Mouse (Mus musculus) thymus, adult 2 months (tissue): ENCODE measurements around the gene Ric1. TPM values are rescaled to one million over a fixed set of nuclear protein-coding genes. Genes with fewer than 3 reads are reported as not detected.
"Not testable (repeated sequence)": the region's sequence is repeated elsewhere in the genome, so short reads cannot be mapped to it uniquely, and the experiment has no call there.

Experiments
- DNase-seq: peaks from one replicate; pipeline ENCODE4 v3.0.0; 2021
- H3K27ac ChIP-seq: fragments of 200-500 bp; 2 replicates; pipeline ENCODE4 v1.5.1; 2012; ENCODE audit warnings: low read length, control low read depth; ENCODE audit not compliant: control insufficient read depth, insufficient read depth
- H3K27me3 ChIP-seq: fragments of 200-500 bp; 2 replicates; pipeline ENCODE4 v1.6.1; 2012; ENCODE audit warnings: mild to moderate bottlenecking, low read length, moderate library complexity, mixed read lengths; ENCODE audit not compliant: control insufficient read depth, insufficient read depth
- H3K36me3 ChIP-seq: fragments of 200-500 bp; 2 replicates; pipeline ENCODE4 v1.6.1; 2012; ENCODE audit warnings: mild to moderate bottlenecking, low read length, moderate library complexity; ENCODE audit not compliant: control insufficient read depth, insufficient read depth
- H3K4me1 ChIP-seq: fragments of 200-500 bp; replicated peaks from 2 replicates; pipeline ENCODE4 v1.6.1; 2012; ENCODE audit warnings: low read length; ENCODE audit not compliant: control insufficient read depth, insufficient read depth
- H3K4me3 ChIP-seq: fragments of 200-500 bp; 2 replicates; pipeline ENCODE4 v1.5.1; 2012; ENCODE audit warnings: mild to moderate bottlenecking, low read length, control low read depth, moderate library complexity; ENCODE audit not compliant: control insufficient read depth, insufficient read depth
- CTCF ChIP-seq: fragments of 200-500 bp; IDR thresholded peaks from 2 replicates; pipeline ENCODE4 v1.5.1; 2012; ENCODE audit warnings: mild to moderate bottlenecking, control low read depth, low read length, moderate library complexity, borderline replicate concordance; ENCODE audit not compliant: control insufficient read depth, poor library complexity, insufficient read depth; ENCODE audit errors: extremely low read depth
- POLR2A ChIP-seq: fragments of 200-500 bp; IDR thresholded peaks from 2 replicates; pipeline ENCODE4 v1.6.1; 2012; ENCODE audit warnings: mild to moderate bottlenecking, low read length, control low read depth, moderate library complexity; ENCODE audit not compliant: control insufficient read depth, poor library complexity, insufficient read depth; ENCODE audit errors: extremely low read depth
- WGBS: fragments of 180-500 bp; shearing (Covaris S2); methylation state at CpG from one replicate; pipeline ENCODE4 v1.1.7; 2018; 5-methylcytosine and 5-hydroxymethylcytosine counted together
- polyA plus RNA-seq: library from polyadenylated mRNA; depleted of rRNA; stranded (reverse); fragments of >200 nt; gene quantifications from 2 replicates; pipeline ENCODE4 v1.2.3, GENCODE M21; 2012

The Ric1 gene
- polyA plus RNA-seq, 1 experiment = 19.4 TPM

- WGBS = under 1% methylated on average over 92 of the region's 92 CpGs
- peak; percentile 58 for DNase-seq
These were observed 555 bp downstream of the Ric1 start for GRCm38 (mm10) chr19:29522445-29523229.

GRCm38 (mm10) chr19:29523230-29523582 lies 1.1 kb downstream of the Ric1 start:
- no peaks in the 10 kb centered on the region; the same call in 1 of the 2 replicates for H3K4me1 ChIP-seq
- H3K36me3 ChIP-seq = no peaks in the 10 kb centered on the region
- no peak for DNase-seq
- peak overlapping the region; percentile 78 for H3K4me3 ChIP-seq
- WGBS = 2% methylated on average over 9 of the region's 9 CpGs
- TF ChIP-seq CTCF (no peak), POLR2A (no peak)
- H3K27me3 ChIP-seq = no peaks in the 10 kb centered on the region
- no peak overlapping the region for H3K27ac ChIP-seq

More at GRCm38 (mm10) chr19:29522445-29523229, 555 bp downstream of the Ric1 start:
- peak overlapping the region; percentile 78 for H3K4me3 ChIP-seq
- H3K27me3 ChIP-seq = no peaks in the 10 kb centered on the region
- H3K27ac ChIP-seq = no peak overlapping the region
- H3K4me1 ChIP-seq = no peaks in the 10 kb centered on the region; the same call in 1 of the 2 replicates
- H3K36me3 ChIP-seq = no peaks in the 10 kb centered on the region
- peak; percentile 8; the same call in 1 of the 2 replicates for TF ChIP-seq CTCF
- TF ChIP-seq POLR2A = no peak

GRCm38 (mm10) chr19:29523701-29524100 lies 1.6 kb downstream of the Ric1 start:
- Histone ChIP-seq H3K4me3 (no peak overlapping the region), H3K27me3 (no peaks in the 10 kb centered on the region), H3K4me1 (no peaks in the 10 kb centered on the region; the same call in 1 of the 2 replicates), H3K27ac (no peak overlapping the region), H3K36me3 (no peaks in the 10 kb centered on the region)
- TF ChIP-seq CTCF = no peak
- no peak for TF ChIP-seq POLR2A
- DNase-seq = no peak
- 58% methylated on average over 5 of the region's 5 CpGs for WGBS

- DNase-seq = no peak
- H3K4me3 ChIP-seq = no peak overlapping the region
These were observed 2.5 kb downstream of the Ric1 start for GRCm38 (mm10) chr19:29524614-29525013.

GRCm38 (mm10) chr19:29525588-29525987 lies 3.5 kb downstream of the Ric1 start:
- not testable (repeated sequence) for H3K4me1 ChIP-seq, H3K27ac ChIP-seq, H3K27me3 ChIP-seq, H3K36me3 ChIP-seq, H3K4me3 ChIP-seq, DNase-seq
- 97% methylated on average over 4 of the region's 4 CpGs for WGBS

More at GRCm38 (mm10) chr19:29524614-29525013, 2.5 kb downstream of the Ric1 start:
- no peak for TF ChIP-seq CTCF
- no peak for TF ChIP-seq POLR2A
- H3K36me3 ChIP-seq = no peaks in the 10 kb centered on the region
- no peaks in the 10 kb centered on the region for H3K27me3 ChIP-seq
- no peaks in the 10 kb centered on the region; the same call in 1 of the 2 replicates for H3K4me1 ChIP-seq
- H3K27ac ChIP-seq = no peak overlapping the region
- 80% methylated on average over 4 of the region's 4 CpGs for WGBS

GRCm38 (mm10) chr19:29526837-29527236 lies 4.8 kb downstream of the Ric1 start:
- TF ChIP-seq POLR2A = no peak

GRCm38 (mm10) chr19:29527299-29527698 lies 5.2 kb downstream of the Ric1 start:
- no peak overlapping the region for H3K27ac ChIP-seq
- no peak overlapping the region for H3K4me3 ChIP-seq
- TF ChIP-seq POLR2A = no peak
- H3K4me1 ChIP-seq = no peaks in the 10 kb centered on the region; the same call in 1 of the 2 replicates
- H3K36me3 ChIP-seq = no peaks in the 10 kb centered on the region
- 97% methylated on average over 4 of the region's 4 CpGs for WGBS
- no peaks in the 10 kb centered on the region for H3K27me3 ChIP-seq
- no peak for DNase-seq

More at GRCm38 (mm10) chr19:29526837-29527236, 4.8 kb downstream of the Ric1 start:
- Histone ChIP-seq H3K36me3 (no peaks in the 10 kb centered on the region), H3K27me3 (no peaks in the 10 kb centered on the region), H3K4me3 (no peak overlapping the region), H3K27ac (no peak overlapping the region), H3K4me1 (no peaks in the 10 kb centered on the region; the same call in 1 of the 2 replicates)
- DNase-seq = no peak
